ENCODE assay signal across 10 mouse cellular contexts in genomic region chr15:91056176-91056865, GRCm38 (mm10). TPM values are rescaled to one million over a fixed set of nuclear protein-coding genes. Genes with fewer than 3 reads are reported as not detected.
DNase-seq lines count a peak whose midpoint lies in the region; ATAC-seq lines count a peak whose summit lies in the region.
"Had no signal": no experiment of that assay in that cellular context is flagged by ENCODE, and none has a peak within 500 bp of the region (broad histone marks: within the 10 kb centered on the region; RNA-seq: fewer than 3 reads in every experiment).

No protein-coding gene starts in this region.

- no peak overlapping the region for H3K4me3 ChIP-seq in hindbrain, embryonic 13.5 days
- no peak overlapping the region for H3K4me3 ChIP-seq in neural tube, embryonic 11.5 days (ENCODE audit: low read depth, low read length)
- H3K4me3 ChIP-seq in liver, embryonic 12.5 days, result no peak overlapping the region
- H3K4me3 ChIP-seq: gastrocnemius, adult 2 months; lung, embryonic 15.5 days had no signal

- H3K9me3 ChIP-seq in hindbrain, embryonic 13.5 days, result no peaks in the 10 kb centered on the region
- no peaks in the 10 kb centered on the region for H3K9me3 ChIP-seq in neural tube, embryonic 11.5 days (ENCODE audit: control insufficient read depth, low read length)
- no peaks in the 10 kb centered on the region for H3K9me3 ChIP-seq in liver, embryonic 12.5 days (replicated peaks)
- H3K9me3 ChIP-seq: lung, embryonic 15.5 days had no signal

- no peaks in the 10 kb centered on the region for H3K27me3 ChIP-seq in hindbrain, embryonic 13.5 days
- no peaks in the 10 kb centered on the region for H3K27me3 ChIP-seq in neural tube, embryonic 11.5 days (ENCODE audit: control insufficient read depth, insufficient read depth, low read length)
- H3K27me3 ChIP-seq in liver, embryonic 12.5 days (replicated peaks), result no peaks in the 10 kb centered on the region
- H3K27me3 ChIP-seq: lung, embryonic 15.5 days had no signal

- peak; percentile 34 for DNase-seq in kidney, adult 9 months
- no peak for DNase-seq in kidney, postnatal 4 days
- peak; percentile 87 for DNase-seq in embryo, embryonic 10.5 days (ENCODE audit: low spot score)
- DNase-seq in neural tube, embryonic 11.5 days (ENCODE audit: low spot score), result peak; percentile 62
- DNase-seq in cerebellum, adult 11-12 months, result no peak
- DNase-seq in heart, adult 8-10 months (ENCODE audit: low spot score), result no peak
- DNase-seq: gastrocnemius, adult 2 months had no signal

- 31% methylated on average over 5 of the region's 5 CpGs for WGBS in hindbrain, embryonic 13.5 days
- 50% methylated on average over 5 of the region's 5 CpGs for WGBS in neural tube, embryonic 11.5 days
- WGBS in liver, embryonic 12.5 days (ENCODE audit: insufficient replicate concordance), result 42% methylated on average over 5 of the region's 5 CpGs

- peak; percentile 88 for ATAC-seq in hindbrain, embryonic 13.5 days (ENCODE audit: low FRiP score)
- peak; percentile 77 for ATAC-seq in neural tube, embryonic 11.5 days (ENCODE audit: insufficient read depth, low FRiP score, low TSS enrichment)
- no peak for ATAC-seq in liver, embryonic 12.5 days

- H3K36me3 ChIP-seq in hindbrain, embryonic 13.5 days, result no peaks in the 10 kb centered on the region
- no peaks in the 10 kb centered on the region for H3K36me3 ChIP-seq in neural tube, embryonic 11.5 days (ENCODE audit: control insufficient read depth, insufficient read depth, low read length)
- H3K36me3 ChIP-seq in liver, embryonic 12.5 days, result no peaks in the 10 kb centered on the region
- H3K36me3 ChIP-seq: lung, embryonic 15.5 days had no signal

- no peak overlapping the region for H3K27ac ChIP-seq in hindbrain, embryonic 13.5 days
- no peak overlapping the region for H3K27ac ChIP-seq in neural tube, embryonic 11.5 days (ENCODE audit: low read depth, low read length)
- no peak overlapping the region for H3K27ac ChIP-seq in liver, embryonic 12.5 days
- H3K27ac ChIP-seq: gastrocnemius, adult 2 months; lung, embryonic 15.5 days had no signal

- H3K4me1 ChIP-seq in hindbrain, embryonic 13.5 days (replicated peaks), result peaks cover 15% of the 10 kb centered on the region
- peaks cover 2% of the 10 kb centered on the region; the same call in 1 of the 2 replicates for H3K4me1 ChIP-seq in neural tube, embryonic 11.5 days (ENCODE audit: control insufficient read depth, insufficient read depth, low read length)
- H3K4me1 ChIP-seq in liver, embryonic 12.5 days, result no peaks in the 10 kb centered on the region
- H3K4me1 ChIP-seq: lung, embryonic 15.5 days had no signal

- H3K9ac ChIP-seq in hindbrain, embryonic 13.5 days, result no peak overlapping the region
- no peak overlapping the region for H3K9ac ChIP-seq in neural tube, embryonic 11.5 days (ENCODE audit: low read length)
- H3K9ac ChIP-seq in liver, embryonic 12.5 days, result no peak overlapping the region
- H3K9ac ChIP-seq: lung, embryonic 15.5 days had no signal

- H3K4me2 ChIP-seq in hindbrain, embryonic 13.5 days, result no peak overlapping the region
- no peak overlapping the region for H3K4me2 ChIP-seq in neural tube, embryonic 11.5 days (ENCODE audit: low read depth)
- H3K4me2 ChIP-seq in liver, embryonic 12.5 days, result no peak overlapping the region
- H3K4me2 ChIP-seq: lung, embryonic 15.5 days had no signal

RNA-seq across cellular contexts. Expression of gene Kif21a, which starts 6.6 kb away (rescaled TPM):
- polyA plus RNA-seq in hindbrain, embryonic 13.5 days (2015; fragmentation: Nextera tagmentation; extraction: Ambion mirVana), result 48.9 and 51.6 TPM in 2 replicates
- 31.4 and 34.6 TPM in 2 replicates for polyA plus RNA-seq in neural tube, embryonic 11.5 days (2014; fragmentation: Nextera tagmentation; extraction: Ambion mirVana)
- 10 to 100 TPM; 20.0 to 21.5 (median 20.7) TPM for total RNA-seq in heart, adult 8-10 months (2022)
- 1.9 and 2.0 TPM in 2 replicates for polyA plus RNA-seq in liver, embryonic 12.5 days (2016; fragmentation: Nextera tagmentation; extraction: Ambion mirVana)

Comparison
In these comparisons a context has a peak if more than half of its experiments do, and no peak if none do; other contexts are left out.
1. DNase-seq: peak in kidney, adult 9 months (single experiment), embryo, embryonic 10.5 days (single experiment) and neural tube, embryonic 11.5 days (single experiment); none in kidney, postnatal 4 days (0 of 2), cerebellum, adult 11-12 months (single experiment) and heart, adult 8-10 months (single experiment).
2. RNA of gene Kif21a, which starts 6.6 kb away (polyA plus RNA-seq): 48.9 to 51.6 TPM in hindbrain, embryonic 13.5 days and 31.4 to 34.6 TPM in neural tube, embryonic 11.5 days; 1.9 to 2.0 TPM in liver, embryonic 12.5 days; every median in the first group is over 10 times any median in the second.